In genomic region chr16:9823686-9824085, GRCm38 (mm10) we compare ENCODE assay signal across 28 mouse cellular contexts.
DNase-seq lines count a peak whose midpoint lies in the region; ATAC-seq and TF ChIP-seq lines count a peak whose summit lies in the region.
"Had no signal": no experiment of that assay in that cellular context is flagged by ENCODE, and none has a peak within 500 bp of the region (broad histone marks: within the 10 kb centered on the region; RNA-seq: fewer than 3 reads in every experiment).

No protein-coding gene starts in this region.

- H3K4me3 ChIP-seq in layer of hippocampus, adult 2 months: no peak overlapping the region
- no peak overlapping the region for H3K4me3 ChIP-seq in midbrain, embryonic 15.5 days
- H3K4me3 ChIP-seq: embryonic facial prominence, embryonic 13.5 days; embryonic facial prominence, embryonic 15.5 days; erythroblast, embryonic 14.5 days; forebrain, embryonic 10.5 days; forebrain, embryonic 12.5 days had no signal

- no peak overlapping the region for H3K4me2 ChIP-seq in midbrain, embryonic 15.5 days
- H3K4me2 ChIP-seq: embryonic facial prominence, embryonic 13.5 days; embryonic facial prominence, embryonic 15.5 days; forebrain, embryonic 12.5 days had no signal

- no peak for DNase-seq in frontal cortex, postnatal 14 days (ENCODE audit: low spot score in 2 of 2)
- DNase-seq in layer of hippocampus, adult 2 months (ENCODE audit: low spot score in 2 of 2): no peak
- DNase-seq in layer of hippocampus, adult 9-11 months: no peak
- DNase-seq in right cerebral cortex, adult 18-20 months: peak; percentile 35
- DNase-seq in right cerebral cortex, postnatal 10 days (ENCODE audit: low spot score in 2 of 2): no peak
- DNase-seq: adrenal gland, adult 8-10 months; adrenal gland, postnatal 14 days; adrenal gland, postnatal 36 days; B cell, adult 2 months; cerebellum, adult 11 months; cerebellum, adult 18-20 months; cerebellum, adult 8-10 months; cerebellum, adult 9-11 months; cerebellum, postnatal 14 days; cerebellum, postnatal 36 days; embryo, embryonic 11 days had no signal

- peak overlapping the region; percentile 0 for H3K27ac ChIP-seq in layer of hippocampus, adult 2 months
- H3K27ac ChIP-seq in midbrain, embryonic 15.5 days: no peak overlapping the region
- H3K27ac ChIP-seq: embryonic facial prominence, embryonic 13.5 days; embryonic facial prominence, embryonic 15.5 days; forebrain, embryonic 10.5 days; forebrain, embryonic 12.5 days had no signal

- H3K4me1 ChIP-seq in midbrain, embryonic 15.5 days: no peaks in the 10 kb centered on the region
- H3K4me1 ChIP-seq: embryonic facial prominence, embryonic 13.5 days; embryonic facial prominence, embryonic 15.5 days; forebrain, embryonic 10.5 days; forebrain, embryonic 12.5 days had no signal

- no peaks in the 10 kb centered on the region for H3K27me3 ChIP-seq in midbrain, embryonic 15.5 days (replicated peaks)
- H3K27me3 ChIP-seq: embryonic facial prominence, embryonic 13.5 days; embryonic facial prominence, embryonic 15.5 days; forebrain, embryonic 12.5 days; Patski had no signal

- TF ChIP-seq CTCF in layer of hippocampus, adult 2 months (conservative IDR thresholded peaks at IDR 0.05): no peak

- no peaks in the 10 kb centered on the region for H3K9me3 ChIP-seq in midbrain, embryonic 15.5 days
- H3K9me3 ChIP-seq: embryonic facial prominence, embryonic 13.5 days; embryonic facial prominence, embryonic 15.5 days; forebrain, embryonic 10.5 days; forebrain, embryonic 12.5 days; G1E had no signal

- H3K9ac ChIP-seq in midbrain, embryonic 15.5 days: no peak overlapping the region
- H3K9ac ChIP-seq: embryonic facial prominence, embryonic 13.5 days; embryonic facial prominence, embryonic 15.5 days; forebrain, embryonic 12.5 days had no signal

- no peaks in the 10 kb centered on the region for H3K36me3 ChIP-seq in midbrain, embryonic 15.5 days (replicated peaks)
- H3K36me3 ChIP-seq: embryonic facial prominence, embryonic 13.5 days; embryonic facial prominence, embryonic 15.5 days; forebrain, embryonic 10.5 days; forebrain, embryonic 12.5 days; G1E had no signal

- peak; percentile 29; the same call in 1 of the 2 replicates for ATAC-seq in frontal cortex, adult (ENCODE audit: low TSS enrichment)
- ATAC-seq in midbrain, embryonic 15.5 days (replicated peaks): no peak
- ATAC-seq: activated CD4-positive, CD25-positive, alpha-beta regulatory T cell, adult 4 months; CD4-positive, CD25-positive, alpha-beta regulatory T cell, adult 4 months; forebrain, embryonic 14.5 days; Patski had no signal
